Mouse (Mus musculus) pancreas, adult 10 weeks (tissue): ENCODE measurements around the gene Acmsd. TPM values are rescaled to one million over a fixed set of nuclear protein-coding genes. Genes with fewer than 3 reads are reported as not detected.

ENCODE experiments used
- polyA plus RNA-seq: library from polyadenylated mRNA; stranded (reverse); fragments of 350-450 nt; fragmentation: Illumina TruSeq; extraction: RNeasy Lipid Tissue Mini Kit (QIAGEN cat#74804); gene quantifications from one replicate; pipeline ENCODE4 v1.2.3, GENCODE M21; 2015; ENCODE audit warnings: low read depth, low replicate concordance; ENCODE audit not compliant: insufficient read depth

Gene Acmsd
- not detected for polyA plus RNA-seq

GRCm38 (mm10) chr1:127729096-127729495, at the start of gene Acmsd:
Gene Acmsd, plus strand, starts transcription at chr1:127729413.

GRCm38 (mm10) chr1:127679498-127680133, 49.6 kb upstream of the Acmsd start, which contains the start of gene Tmem163:
Gene Tmem163, minus strand, starts transcription at chr1:127679548.

GRCm38 (mm10) chr1:127773803-127774500, 44.7 kb downstream of the Acmsd start, which contains the start of gene Ccnt2:
Gene Ccnt2, plus strand, starts transcription at chr1:127774164.

Other genes starting within 250 kb of the Acmsd start
- 2.4 TPM for gene Tmem163, start 49.9 kb upstream of the Acmsd start, polyA plus RNA-seq
- 10.3 TPM for gene Ccnt2, start 44.8 kb downstream of the Acmsd start, polyA plus RNA-seq
- gene Map3k19, start 125.6 kb downstream of the Acmsd start, polyA plus RNA-seq: not detected
- gene Rab3gap1, start 139.4 kb downstream of the Acmsd start, polyA plus RNA-seq: 7.3 TPM